Mouse (Mus musculus): ENCODE measurements around the gene Srl.

- TF ChIP-seq CTCF (IDR thresholded peaks at IDR 0.05; ENCODE audit: insufficient read depth, low read length) (no peak), POLR2A (IDR thresholded peaks at IDR 0.05; ENCODE audit: borderline replicate concordance, extremely low read depth, low read depth, low read length) (no peak)
Observed at GRCm38 (mm10) chr16:4449418-4449817, 92.2 kb downstream of the Srl start.
